Mouse (Mus musculus): ENCODE results near the gene Slc9a3r2. TPM values are rescaled to one million over a fixed set of nuclear protein-coding genes. Genes with fewer than 3 reads are reported as not detected.

The Slc9a3r2 gene
- polyA plus RNA-seq, 1 experiment from 2014 or later: 36.3 TPM

GRCm38 (mm10) chr17:24687599-24687998, 37.5 kb upstream of the Slc9a3r2 start:
- no peaks in the 10 kb centered on the region for H3K9me3 ChIP-seq (ENCODE audit: control insufficient read depth, low read length)
- peaks cover 8% of the 10 kb centered on the region; the same call in 1 of the 2 replicates for H3K4me1 ChIP-seq (replicated peaks; ENCODE audit: control insufficient read depth, insufficient read depth, low read length)
- no peaks in the 10 kb centered on the region for H3K36me3 ChIP-seq (ENCODE audit: control insufficient read depth, insufficient read depth, low read length)
- ATAC-seq (ENCODE audit: low FRiP score) (no peak), DNase-seq (ENCODE audit: low spot score) (no peak)
- WGBS: 20% methylated on average over 23 of the region's 23 CpGs
- H3K27ac ChIP-seq (ENCODE audit: low read depth, low read length): no peak overlapping the region
- peak overlapping the region; percentile 36 for H3K4me2 ChIP-seq (replicated peaks; ENCODE audit: low read depth, low read length)
- peak overlapping the region; percentile 27 for H3K4me3 ChIP-seq (ENCODE audit: low read depth, low read length)
- 0 out of 2 replicates have a peak overlapping the region, but pooled peaks have one; percentile 23 for H3K9ac ChIP-seq (ENCODE audit: low read depth, low read length)
- H3K27me3 ChIP-seq (ENCODE audit: control insufficient read depth, insufficient read depth, low read length): peaks cover 36% of the 10 kb centered on the region

- no peak overlapping the region for H3K27ac ChIP-seq (ENCODE audit: low read depth, low read length)
- H3K4me1 ChIP-seq (replicated peaks; ENCODE audit: control insufficient read depth, insufficient read depth, low read length): peaks cover 8% of the 10 kb centered on the region; the same call in 1 of the 2 replicates
- H3K9me3 ChIP-seq (ENCODE audit: control insufficient read depth, low read length): no peaks in the 10 kb centered on the region
- ATAC-seq (ENCODE audit: low FRiP score) (peak; percentile 37; the same call in 1 of the 2 replicates), DNase-seq (ENCODE audit: low spot score) (peak; percentile 62)
- H3K4me3 ChIP-seq (ENCODE audit: low read depth, low read length): peak overlapping the region; percentile 27
- H3K9ac ChIP-seq (ENCODE audit: low read depth, low read length): 0 out of 2 replicates have a peak overlapping the region, but pooled peaks have one; percentile 23
- peak overlapping the region; percentile 36 for H3K4me2 ChIP-seq (replicated peaks; ENCODE audit: low read depth, low read length)
- H3K36me3 ChIP-seq (ENCODE audit: control insufficient read depth, insufficient read depth, low read length): no peaks in the 10 kb centered on the region
- H3K27me3 ChIP-seq (ENCODE audit: control insufficient read depth, insufficient read depth, low read length): peaks cover 36% of the 10 kb centered on the region
- WGBS: 2% methylated on average over 25 of the region's 25 CpGs
Measured at GRCm38 (mm10) chr17:24687146-24687595, 37.0 kb upstream of the Slc9a3r2 start.

- peaks cover 36% of the 10 kb centered on the region for H3K27me3 ChIP-seq (ENCODE audit: control insufficient read depth, insufficient read depth, low read length)
- 26% methylated on average over 16 of the region's 16 CpGs for WGBS
Measured at GRCm38 (mm10) chr17:24686514-24686913, 36.4 kb upstream of the Slc9a3r2 start.

GRCm38 (mm10) chr17:24677500-24678080, 27.5 kb upstream of the Slc9a3r2 start:
- Histone ChIP-seq H3K4me2 (replicated peaks; ENCODE audit: low read depth, low read length) (no peak overlapping the region), H3K4me3 (ENCODE audit: low read depth, low read length) (no peak overlapping the region), H3K4me1 (replicated peaks; ENCODE audit: control insufficient read depth, insufficient read depth, low read length) (no peaks in the 10 kb centered on the region), H3K27me3 (ENCODE audit: control insufficient read depth, insufficient read depth, low read length) (no peaks in the 10 kb centered on the region), H3K27ac (ENCODE audit: low read depth, low read length) (no peak overlapping the region), H3K9ac (ENCODE audit: low read depth, low read length) (no peak overlapping the region), H3K9me3 (ENCODE audit: control insufficient read depth, low read length) (no peaks in the 10 kb centered on the region), H3K36me3 (ENCODE audit: control insufficient read depth, insufficient read depth, low read length) (peaks cover 14% of the 10 kb centered on the region)
- WGBS: 95% methylated on average over 24 of the region's 24 CpGs
- DNase-seq (ENCODE audit: low spot score) (no peak), ATAC-seq (ENCODE audit: low FRiP score) (no peak)

More at GRCm38 (mm10) chr17:24686514-24686913, 36.4 kb upstream of the Slc9a3r2 start:
- ATAC-seq (ENCODE audit: low FRiP score) (no peak), DNase-seq (ENCODE audit: low spot score) (peak; percentile 68)
- H3K4me1 ChIP-seq (replicated peaks; ENCODE audit: control insufficient read depth, insufficient read depth, low read length): peaks cover 8% of the 10 kb centered on the region; the same call in 1 of the 2 replicates
- no peak overlapping the region for H3K9ac ChIP-seq (ENCODE audit: low read depth, low read length)
- no peak overlapping the region for H3K4me3 ChIP-seq (ENCODE audit: low read depth, low read length)
- H3K4me2 ChIP-seq (replicated peaks; ENCODE audit: low read depth, low read length): 0 out of 2 replicates have a peak overlapping the region, but pooled peaks have one; percentile 5
- H3K27ac ChIP-seq (ENCODE audit: low read depth, low read length): no peak overlapping the region
- no peaks in the 10 kb centered on the region for H3K9me3 ChIP-seq (ENCODE audit: control insufficient read depth, low read length)
- H3K36me3 ChIP-seq (ENCODE audit: control insufficient read depth, insufficient read depth, low read length): no peaks in the 10 kb centered on the region

GRCm38 (mm10) chr17:24676877-24677276, 26.8 kb upstream of the Slc9a3r2 start:
- H3K9me3 ChIP-seq (ENCODE audit: control insufficient read depth, low read length): no peaks in the 10 kb centered on the region
- no peak overlapping the region for H3K4me2 ChIP-seq (replicated peaks; ENCODE audit: low read depth, low read length)
- no peak for ATAC-seq (ENCODE audit: low FRiP score)
- no peak overlapping the region for H3K9ac ChIP-seq (ENCODE audit: low read depth, low read length)
- no peak for DNase-seq (ENCODE audit: low spot score)
- H3K27me3 ChIP-seq (ENCODE audit: control insufficient read depth, insufficient read depth, low read length): no peaks in the 10 kb centered on the region
- WGBS: 94% methylated on average over 5 of the region's 5 CpGs
- no peak overlapping the region for H3K27ac ChIP-seq (ENCODE audit: low read depth, low read length)
- H3K36me3 ChIP-seq (ENCODE audit: control insufficient read depth, insufficient read depth, low read length): peaks cover 14% of the 10 kb centered on the region
- H3K4me1 ChIP-seq (replicated peaks; ENCODE audit: control insufficient read depth, insufficient read depth, low read length): no peaks in the 10 kb centered on the region; the same call in 1 of the 2 replicates
- H3K4me3 ChIP-seq (ENCODE audit: low read depth, low read length): no peak overlapping the region

GRCm38 (mm10) chr17:24676187-24676586, 26.1 kb upstream of the Slc9a3r2 start:
- 64% methylated on average over 2 of the region's 2 CpGs for WGBS
- H3K27ac ChIP-seq (ENCODE audit: low read depth, low read length): no peak overlapping the region
- peaks cover 3% of the 10 kb centered on the region for H3K4me1 ChIP-seq (replicated peaks; ENCODE audit: control insufficient read depth, insufficient read depth, low read length)
- peak; percentile 79 for DNase-seq (ENCODE audit: low spot score)
- no peak overlapping the region for H3K9ac ChIP-seq (ENCODE audit: low read depth, low read length)
- H3K4me2 ChIP-seq (replicated peaks; ENCODE audit: low read depth, low read length): no peak overlapping the region
- H3K36me3 ChIP-seq (ENCODE audit: control insufficient read depth, insufficient read depth, low read length): peaks cover 14% of the 10 kb centered on the region
- H3K9me3 ChIP-seq (ENCODE audit: control insufficient read depth, low read length): no peaks in the 10 kb centered on the region
- ATAC-seq (ENCODE audit: low FRiP score): no peak
- no peaks in the 10 kb centered on the region for H3K27me3 ChIP-seq (ENCODE audit: control insufficient read depth, insufficient read depth, low read length)
- no peak overlapping the region for H3K4me3 ChIP-seq (ENCODE audit: low read depth, low read length)

- peaks cover 7% of the 10 kb centered on the region for H3K36me3 ChIP-seq (ENCODE audit: control insufficient read depth, insufficient read depth, low read length)
- ATAC-seq (ENCODE audit: low FRiP score): no peak
- H3K4me3 ChIP-seq (ENCODE audit: low read depth, low read length): no peak overlapping the region
- WGBS: 85% methylated on average over 7 of the region's 7 CpGs
- no peak overlapping the region for H3K27ac ChIP-seq (ENCODE audit: low read depth, low read length)
- H3K27me3 ChIP-seq (ENCODE audit: control insufficient read depth, insufficient read depth, low read length): no peaks in the 10 kb centered on the region
- H3K4me2 ChIP-seq (replicated peaks; ENCODE audit: low read depth, low read length): no peak overlapping the region
- H3K4me1 ChIP-seq (replicated peaks; ENCODE audit: control insufficient read depth, insufficient read depth, low read length): peaks cover 3% of the 10 kb centered on the region
- DNase-seq (ENCODE audit: low spot score): no peak
- H3K9ac ChIP-seq (ENCODE audit: low read depth, low read length): no peak overlapping the region
- H3K9me3 ChIP-seq (ENCODE audit: control insufficient read depth, low read length): no peaks in the 10 kb centered on the region
Measured at GRCm38 (mm10) chr17:24674277-24674676, 24.1 kb upstream of the Slc9a3r2 start.

- Histone ChIP-seq H3K36me3 (ENCODE audit: control insufficient read depth, insufficient read depth, low read length) (no peaks in the 10 kb centered on the region), H3K4me2 (replicated peaks; ENCODE audit: low read depth, low read length) (no peak overlapping the region), H3K27ac (ENCODE audit: low read depth, low read length) (no peak overlapping the region), H3K27me3 (ENCODE audit: control insufficient read depth, insufficient read depth, low read length) (no peaks in the 10 kb centered on the region), H3K4me1 (replicated peaks; ENCODE audit: control insufficient read depth, insufficient read depth, low read length) (peaks cover 3% of the 10 kb centered on the region), H3K9me3 (ENCODE audit: control insufficient read depth, low read length) (no peaks in the 10 kb centered on the region), H3K9ac (ENCODE audit: low read depth, low read length) (no peak overlapping the region), H3K4me3 (ENCODE audit: low read depth, low read length) (no peak overlapping the region)
- DNase-seq (ENCODE audit: low spot score): no peak
- WGBS: 31% methylated on average over 5 of the region's 5 CpGs
- no peak for ATAC-seq (ENCODE audit: low FRiP score)
Measured at GRCm38 (mm10) chr17:24672141-24672540, 22.0 kb upstream of the Slc9a3r2 start.

GRCm38 (mm10) chr17:24671346-24671745, 21.2 kb upstream of the Slc9a3r2 start:
- Histone ChIP-seq H3K4me2 (replicated peaks; ENCODE audit: low read depth, low read length) (no peak overlapping the region; the same call in 1 of the 2 replicates), H3K36me3 (ENCODE audit: control insufficient read depth, insufficient read depth, low read length) (no peaks in the 10 kb centered on the region), H3K4me1 (replicated peaks; ENCODE audit: control insufficient read depth, insufficient read depth, low read length) (peaks cover 3% of the 10 kb centered on the region), H3K27ac (ENCODE audit: low read depth, low read length) (no peak overlapping the region), H3K4me3 (ENCODE audit: low read depth, low read length) (0 out of 2 replicates have a peak overlapping the region, but pooled peaks have one; percentile 1), H3K9me3 (ENCODE audit: control insufficient read depth, low read length) (no peaks in the 10 kb centered on the region), H3K27me3 (ENCODE audit: control insufficient read depth, insufficient read depth, low read length) (no peaks in the 10 kb centered on the region), H3K9ac (ENCODE audit: low read depth, low read length) (peak overlapping the region; percentile 19; the same call in 1 of the 2 replicates)
- ATAC-seq (ENCODE audit: low FRiP score): no peak
- no peak for DNase-seq (ENCODE audit: low spot score)
- WGBS: 70% methylated on average over 5 of the region's 5 CpGs

Data from hindbrain, embryonic 11.5 days (tissue).